8 mouse cellular contexts compared by ENCODE assay signal in genomic region chr1:74387386-74387988, GRCm38 (mm10). TPM values are rescaled to one million over a fixed set of nuclear protein-coding genes. Genes with fewer than 3 reads are reported as not detected.
DNase-seq lines count a peak whose midpoint lies in the region; ATAC-seq and TF ChIP-seq lines count a peak whose summit lies in the region.

No protein-coding gene starts in this region.

- H3K4me1 ChIP-seq in heart, embryonic 14.5 days (ENCODE audit: control insufficient read depth in 2 of 2, insufficient read depth in 2 of 2, low read length in 2 of 2), result peaks cover 18 to 21% of the 10 kb centered on the region in 2 experiments
- peaks cover 0 to 12% of the 10 kb centered on the region in 2 experiments; a peak in 3 of 4 replicates for H3K4me1 ChIP-seq in MEL (ENCODE audit: control insufficient read depth in 1 of 2, insufficient read depth in 2 of 2, low read length in 2 of 2)
- 0 out of 2 replicates have a peak, but pooled peaks cover 13% of the 10 kb centered on the region for H3K4me1 ChIP-seq in heart, postnatal 0 days (ENCODE audit: control insufficient read depth, insufficient read depth)
- H3K4me1 ChIP-seq in midbrain, embryonic 11.5 days (ENCODE audit: control insufficient read depth, insufficient read depth, low read length), result peaks cover 20% of the 10 kb centered on the region

- H3K9me3 ChIP-seq in heart, embryonic 14.5 days (ENCODE audit: control insufficient read depth, low read length), result no peaks in the 10 kb centered on the region
- no peaks in the 10 kb centered on the region for H3K9me3 ChIP-seq in MEL (replicated peaks; ENCODE audit: insufficient read depth, low read length)
- no peaks in the 10 kb centered on the region for H3K9me3 ChIP-seq in heart, postnatal 0 days (replicated peaks; ENCODE audit: control insufficient read depth, low read length)
- no peaks in the 10 kb centered on the region for H3K9me3 ChIP-seq in midbrain, embryonic 11.5 days (ENCODE audit: control insufficient read depth, low read length)

- peak overlapping the region; percentile 98 to 99 for H3K27ac ChIP-seq in heart, embryonic 14.5 days (replicated peaks in 1 of 2; ENCODE audit: control insufficient read depth in 1 of 2, insufficient read depth in 1 of 2, low read depth in 2 of 2, low read length in 2 of 2)
- H3K27ac ChIP-seq in MEL (ENCODE audit: control insufficient read depth, low read depth, low read length), result peak overlapping the region; percentile 96
- H3K27ac ChIP-seq in heart, postnatal 0 days (ENCODE audit: low read depth), result peak overlapping the region; percentile 98
- H3K27ac ChIP-seq in midbrain, embryonic 11.5 days (ENCODE audit: low read depth, low read length), result no peak overlapping the region; the same call in 1 of the 2 replicates

- no peak for ATAC-seq in heart, embryonic 14.5 days (ENCODE audit: insufficient number of reproducible peaks, insufficient read depth, low FRiP score, low read depth)
- no peak for ATAC-seq in heart, postnatal 0 days (ENCODE audit: insufficient read depth, low read depth)
- no peak for ATAC-seq in midbrain, embryonic 11.5 days (ENCODE audit: low FRiP score)

- no peaks in the 10 kb centered on the region for H3K27me3 ChIP-seq in heart, embryonic 14.5 days (ENCODE audit: control insufficient read depth, insufficient read depth, low read length)
- no peaks in the 10 kb centered on the region for H3K27me3 ChIP-seq in MEL (ENCODE audit: control insufficient read depth in 1 of 2, insufficient read depth in 2 of 2, low read length in 2 of 2)
- H3K27me3 ChIP-seq in heart, postnatal 0 days (ENCODE audit: control insufficient read depth, insufficient read depth, low read length), result no peaks in the 10 kb centered on the region
- H3K27me3 ChIP-seq in midbrain, embryonic 11.5 days (ENCODE audit: control insufficient read depth, insufficient read depth, low read length), result peaks cover 10% of the 10 kb centered on the region

- no peak for TF ChIP-seq RAD21 in MEL (IDR thresholded peaks at IDR 0.05; ENCODE audit: low read depth, low read length)

- 55% methylated on average over 15 of the region's 15 CpGs for WGBS in heart, embryonic 14.5 days
- 55% methylated on average over 15 of the region's 15 CpGs for WGBS in heart, postnatal 0 days
- 57% methylated on average over 15 of the region's 15 CpGs for WGBS in midbrain, embryonic 11.5 days

- H3K4me3 ChIP-seq in heart, embryonic 14.5 days (ENCODE audit: control insufficient read depth in 1 of 2, insufficient read depth in 1 of 2, low read depth in 1 of 2, low read length in 2 of 2), result peak overlapping the region; percentile 53 to 64
- H3K4me3 ChIP-seq in MEL (ENCODE audit: control insufficient read depth in 1 of 2, insufficient read depth in 1 of 2, low read depth in 2 of 2, low read length in 2 of 2), result peak overlapping the region; percentile 65 to 79
- H3K4me3 ChIP-seq in heart, postnatal 0 days (ENCODE audit: low read depth, low read length), result peak overlapping the region; percentile 54
- H3K4me3 ChIP-seq in midbrain, embryonic 11.5 days (ENCODE audit: low read depth, low read length), result no peak overlapping the region; the same call in 1 of the 2 replicates

- TF ChIP-seq POLR2A in MEL (IDR thresholded peaks at IDR 0.05; ENCODE audit: control insufficient read depth in 1 of 2, insufficient read depth in 1 of 2, low read depth in 1 of 2, low read length in 2 of 2, poor library complexity in 1 of 2), result no peak

- DNase-seq in heart, postnatal 36 days, result no peak
- DNase-seq in MEL (ENCODE audit: low read depth, low spot score), result peak; percentile 61
- no peak for DNase-seq in heart, postnatal 0 days (ENCODE audit: low spot score)
- peak; percentile 89 for DNase-seq in midbrain, embryonic 11.5 days (ENCODE audit: low spot score, missing footprints)
- DNase-seq in gastrocnemius, postnatal 36 days, result no peak
- no peak for DNase-seq in left cerebral cortex, adult 18-20 months (ENCODE audit: low spot score in 2 of 2)
- DNase-seq in ovary, adult 18-20 months (ENCODE audit: low spot score), result no peak

- intact Hi-C loops in heart, postnatal 36 days (cut with DNase I), result loop anchor here (2.0 to 5.0 kb wide), 2 partner anchors 55 to 180 kb away; no protein-coding TSS in a partner anchor
- intact Hi-C loops in gastrocnemius, postnatal 36 days (cut with DNase I), result no loop called here

- no peak for TF ChIP-seq EP300 in MEL (IDR thresholded peaks at IDR 0.05; ENCODE audit: low read depth in 1 of 2, low read length in 2 of 2)
- TF ChIP-seq EP300 in heart, postnatal 0 days (IDR thresholded peaks at IDR 0.05; ENCODE audit: low read depth), result no peak

- no peaks in the 10 kb centered on the region for H3K36me3 ChIP-seq in heart, embryonic 14.5 days (ENCODE audit: control insufficient read depth, insufficient read depth, low read length)
- peaks cover 0 to 10% of the 10 kb centered on the region in 2 experiments; a peak in 2 of 4 replicates for H3K36me3 ChIP-seq in MEL (ENCODE audit: control insufficient read depth in 1 of 2, insufficient read depth in 2 of 2, low read length in 2 of 2)
- H3K36me3 ChIP-seq in heart, postnatal 0 days (replicated peaks; ENCODE audit: control insufficient read depth, insufficient read depth, low read length), result no peaks in the 10 kb centered on the region
- H3K36me3 ChIP-seq in midbrain, embryonic 11.5 days (ENCODE audit: control insufficient read depth, insufficient read depth, low read length), result no peaks in the 10 kb centered on the region

- TF ChIP-seq CTCF in MEL (IDR thresholded peaks at IDR 0.05 in 2 of 3, conservative IDR thresholded peaks at IDR 0.05 in 1 of 3; ENCODE audit: control insufficient read depth in 1 of 3, insufficient read depth in 1 of 3, low read depth in 2 of 3, low read length in 3 of 3, poor library complexity in 1 of 3, severe bottlenecking in 1 of 3), result no peak
- no peak for TF ChIP-seq CTCF in heart, postnatal 0 days (IDR thresholded peaks at IDR 0.05; ENCODE audit: low read depth)

- H3K79me2 ChIP-seq in MEL (ENCODE audit: control insufficient read depth, insufficient read depth, low read length, poor library complexity), result peaks cover 9% of the 10 kb centered on the region

- peak overlapping the region; percentile 80 for H3K9ac ChIP-seq in heart, embryonic 14.5 days (ENCODE audit: low read length)
- H3K9ac ChIP-seq in MEL (ENCODE audit: control insufficient read depth, low read depth, low read length, poor library complexity, severe bottlenecking), result peak overlapping the region; percentile 90
- peak overlapping the region; percentile 69; the same call in 1 of the 2 replicates for H3K9ac ChIP-seq in heart, postnatal 0 days (replicated peaks; ENCODE audit: low read depth, low read length)
- H3K9ac ChIP-seq in midbrain, embryonic 11.5 days (ENCODE audit: low read length), result no peak overlapping the region

- H3K4me2 ChIP-seq in heart, embryonic 14.5 days (ENCODE audit: low read length), result peak overlapping the region; percentile 64
- peak overlapping the region; percentile 58 for H3K4me2 ChIP-seq in heart, postnatal 0 days (ENCODE audit: low read depth, low read length)
- peak overlapping the region; percentile 53; the same call in 1 of the 2 replicates for H3K4me2 ChIP-seq in midbrain, embryonic 11.5 days

RNA-seq across cellular contexts. Expression of gene Ctdsp1, which starts 3.8 kb away (rescaled TPM):
- 67.3 and 67.8 TPM in 2 replicates for polyA plus RNA-seq in heart, embryonic 14.5 days (2014; fragmentation: Nextera tagmentation; extraction: Ambion mirVana)
- total RNA-seq in heart, postnatal 36 days (2021), result 100 to 1,000 TPM; 127 to 133 TPM
- total RNA-seq in MEL (2012; rRNA removed), result 18.0 TPM in 2 replicates
- 10 to 100 TPM in 1 of 2 experiments, not detected in 1; 69.8 TPM for polyA plus RNA-seq in MEL (2012; ENCODE audit: insufficient read depth in 1 of 2, insufficient read length in 2 of 2, low read depth in 1 of 2, low replicate concordance in 2 of 2, missing spikeins in 1 of 2)
- 82.6 and 106 TPM in 2 replicates for total RNA-seq in heart, postnatal 0 days (2014; rRNA removed; ENCODE audit: low replicate concordance)
- polyA plus RNA-seq in heart, postnatal 0 days (2015; fragmentation: Nextera tagmentation; extraction: Ambion mirVana), result 38.0 and 38.4 TPM in 2 replicates
- 33.4 and 37.9 TPM in 2 replicates for polyA plus RNA-seq in midbrain, embryonic 11.5 days (2014; fragmentation: Nextera tagmentation; extraction: Ambion mirVana)
- total RNA-seq in gastrocnemius, postnatal 36 days (2021), result 10 to 100 TPM; 82.2 to 97.4 TPM
- total RNA-seq in left cerebral cortex, adult 18-20 months (2021), result 10 to 100 TPM; 26.1 to 26.4 TPM

RNA-seq across cellular contexts. Expression of gene Slc11a1, which starts 12.5 kb away (rescaled TPM):
- polyA plus RNA-seq in heart, embryonic 14.5 days (2014; fragmentation: Nextera tagmentation; extraction: Ambion mirVana), result 4.4 and 4.9 TPM in 2 replicates
- total RNA-seq in heart, postnatal 36 days (2021), result 1 to 10 TPM; 4.7 to 5.5 TPM
- 0.26 TPM in 1 of 2 replicates, not detected in the other for total RNA-seq in MEL (2012; rRNA removed)
- polyA plus RNA-seq in MEL (2012; ENCODE audit: insufficient read depth in 1 of 2, insufficient read length in 2 of 2, low read depth in 1 of 2, low replicate concordance in 2 of 2, missing spikeins in 1 of 2), result under 1 TPM in 1 of 2 experiments, not detected in 1; 0.11 TPM
- total RNA-seq in heart, postnatal 0 days (2014; rRNA removed; ENCODE audit: low replicate concordance), result 2.0 and 2.5 TPM in 2 replicates
- polyA plus RNA-seq in heart, postnatal 0 days (2015; fragmentation: Nextera tagmentation; extraction: Ambion mirVana), result 1.6 and 1.8 TPM in 2 replicates
- polyA plus RNA-seq in midbrain, embryonic 11.5 days (2014; fragmentation: Nextera tagmentation; extraction: Ambion mirVana), result 1.6 and 2.1 TPM in 2 replicates
- total RNA-seq in gastrocnemius, postnatal 36 days (2021), result 1 to 10 TPM; 3.0 to 3.9 TPM
- total RNA-seq in left cerebral cortex, adult 18-20 months (2021), result 1 to 10 TPM; 3.8 to 5.5 TPM

RNA-seq across cellular contexts. Expression of gene Vil1, which starts 21.7 kb away (rescaled TPM):
- polyA plus RNA-seq in heart, embryonic 14.5 days (2014; fragmentation: Nextera tagmentation; extraction: Ambion mirVana), result 0.27 and 0.38 TPM in 2 replicates
- 1 to 10 TPM in 1 of 2 experiments, under 1 TPM in 1; 0.86 to 1.3 TPM for total RNA-seq in heart, postnatal 36 days (2021)
- 0.03 and 0.04 TPM in 2 replicates for total RNA-seq in MEL (2012; rRNA removed)
- polyA plus RNA-seq in MEL (2012; ENCODE audit: insufficient read depth in 1 of 2, insufficient read length in 2 of 2, low read depth in 1 of 2, low replicate concordance in 2 of 2, missing spikeins in 1 of 2), result under 1 TPM in 1 of 2 experiments, not detected in 1; 0.04 TPM
- not detected in 2 replicates for total RNA-seq in heart, postnatal 0 days (2014; rRNA removed; ENCODE audit: low replicate concordance)
- polyA plus RNA-seq in heart, postnatal 0 days (2015; fragmentation: Nextera tagmentation; extraction: Ambion mirVana), result 0.16 and 0.36 TPM in 2 replicates
- polyA plus RNA-seq in midbrain, embryonic 11.5 days (2014; fragmentation: Nextera tagmentation; extraction: Ambion mirVana), result 0.19 and 0.23 TPM in 2 replicates
- total RNA-seq in gastrocnemius, postnatal 36 days (2021), result not detected
- total RNA-seq in left cerebral cortex, adult 18-20 months (2021), result 1 to 10 TPM in 1 of 2 experiments, under 1 TPM in 1; 0.79 to 1.6 TPM

RNA-seq across cellular contexts. Expression of gene Catip, which starts 25.6 kb away (rescaled TPM):
- 0.34 and 0.55 TPM in 2 replicates for polyA plus RNA-seq in heart, embryonic 14.5 days (2014; fragmentation: Nextera tagmentation; extraction: Ambion mirVana)
- total RNA-seq in heart, postnatal 36 days (2021), result under 1 TPM; 0.19 to 0.41 TPM
- 0.08 TPM in 1 of 2 replicates, not detected in the other for total RNA-seq in MEL (2012; rRNA removed)
- polyA plus RNA-seq in MEL (2012; ENCODE audit: insufficient read depth in 1 of 2, insufficient read length in 2 of 2, low read depth in 1 of 2, low replicate concordance in 2 of 2, missing spikeins in 1 of 2), result under 1 TPM in 1 of 2 experiments, not detected in 1; 0.08 TPM
- 0.12 TPM in 1 of 2 replicates, not detected in the other for total RNA-seq in heart, postnatal 0 days (2014; rRNA removed; ENCODE audit: low replicate concordance)
- polyA plus RNA-seq in heart, postnatal 0 days (2015; fragmentation: Nextera tagmentation; extraction: Ambion mirVana), result 0.51 and 0.61 TPM in 2 replicates
- 0.05 and 0.22 TPM in 2 replicates for polyA plus RNA-seq in midbrain, embryonic 11.5 days (2014; fragmentation: Nextera tagmentation; extraction: Ambion mirVana)
- under 1 TPM in 1 of 2 experiments, not detected in 1; 0.12 TPM for total RNA-seq in gastrocnemius, postnatal 36 days (2021)
- total RNA-seq in left cerebral cortex, adult 18-20 months (2021), result 1 to 10 TPM in 1 of 2 experiments, under 1 TPM in 1; 0.82 to 1.5 TPM

Comparison
In these comparisons a context has a peak if more than half of its experiments do, and no peak if none do; other contexts are left out.
1. DNase-seq: peak in MEL (single experiment) and midbrain, embryonic 11.5 days (single experiment); none in heart, postnatal 36 days (0 of 2), heart, postnatal 0 days (single experiment), gastrocnemius, postnatal 36 days (0 of 2), left cerebral cortex, adult 18-20 months (0 of 2) and ovary, adult 18-20 months (single experiment).
2. Peak in every context shown above with its lines, with median percentiles within 50 percentile points of each other: H3K4me2 ChIP-seq.